Mouse (Mus musculus): Measurements from ENCODE around the gene Pla2g15.

DNA sequence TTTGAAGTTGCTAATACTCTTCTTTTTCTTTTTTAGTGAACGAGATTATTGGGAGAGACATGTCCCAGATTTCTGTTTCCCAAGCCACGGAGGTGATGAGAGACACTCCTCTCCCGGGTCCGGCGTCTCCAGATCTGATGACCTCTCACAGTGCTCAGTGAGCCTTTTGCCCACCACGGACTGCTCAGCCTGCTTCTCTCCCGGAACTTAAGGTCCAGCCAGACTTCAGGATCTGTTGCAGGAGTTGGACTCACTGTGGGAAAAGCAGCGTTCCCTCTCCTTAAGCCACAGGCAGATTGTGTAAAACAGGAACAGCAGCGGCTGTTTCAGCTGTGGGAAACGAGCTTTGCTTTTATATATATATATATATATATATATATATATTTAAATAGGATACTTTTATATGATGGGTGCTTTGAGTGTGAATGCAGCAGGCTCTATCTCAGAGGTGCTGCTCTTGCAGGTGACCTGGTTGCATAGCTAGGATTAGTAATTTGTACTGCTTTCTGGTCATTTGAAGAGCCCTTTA is 22.3 kb upstream of the Pla2g15 start:
- TF ChIP-seq CTCF (IDR thresholded peaks at IDR 0.05; ENCODE audit: extremely low read depth, insufficient read depth, insufficient read length, insufficient replicate concordance), result no peak
- TF ChIP-seq POLR2A (IDR thresholded peaks at IDR 0.05; ENCODE audit: low read depth, low read length), result no peak

Measured in spleen, adult 2 months (tissue).